Mouse (Mus musculus) testis, adult 2 months (tissue): ENCODE results near the gene Kirrel3.

ENCODE experiments used
- CTCF ChIP-seq: fragments of 200-500 bp; IDR thresholded peaks from 2 replicates; pipeline ENCODE4 v1.5.1; 2012; ENCODE audit warnings: low read depth, mild to moderate bottlenecking, inconsistent platforms, low read length, moderate library complexity; ENCODE audit not compliant: control insufficient read depth, insufficient read depth, insufficient replicate concordance
- POLR2A ChIP-seq: fragments of 200-500 bp; IDR thresholded peaks from 2 replicates; pipeline ENCODE4 v1.6.1; 2012; ENCODE audit warnings: low read depth, mild to moderate bottlenecking, inconsistent platforms, low read length, moderate library complexity; ENCODE audit not compliant: control insufficient read depth

DNA sequence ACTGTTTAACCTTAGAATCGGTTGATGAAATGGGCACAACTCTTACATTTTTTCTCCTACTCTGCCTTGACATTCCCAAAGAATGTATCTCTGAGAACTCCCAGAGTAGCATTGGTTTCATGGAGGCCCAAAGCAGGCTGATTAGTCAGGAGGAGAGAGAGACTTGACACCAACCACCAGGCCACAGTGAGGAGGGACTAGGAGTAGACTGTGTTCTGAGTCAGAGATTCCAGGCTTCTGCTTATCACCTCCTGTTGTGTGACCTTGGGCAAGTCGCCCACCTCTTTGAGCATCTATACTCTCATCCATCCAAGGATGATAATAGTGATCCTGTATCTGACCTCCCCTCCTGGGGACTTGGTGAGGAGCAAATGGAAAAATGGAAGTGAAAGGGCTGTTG, 38.0 kb upstream of the Kirrel3 start:
- TF ChIP-seq CTCF, result no peak
- no peak for TF ChIP-seq POLR2A
